Mouse (Mus musculus) CD4-positive helper T cell, adult 2 months (primary cell): ENCODE results near the gene Ccdc187.

Source experiments
- DNase-seq: peaks from one replicate; pipeline ENCODE4 v3.0.0-alpha.2; 2012; ENCODE audit warnings: low read depth, missing footprints, low spot score

Gene Ccdc187

DNA sequence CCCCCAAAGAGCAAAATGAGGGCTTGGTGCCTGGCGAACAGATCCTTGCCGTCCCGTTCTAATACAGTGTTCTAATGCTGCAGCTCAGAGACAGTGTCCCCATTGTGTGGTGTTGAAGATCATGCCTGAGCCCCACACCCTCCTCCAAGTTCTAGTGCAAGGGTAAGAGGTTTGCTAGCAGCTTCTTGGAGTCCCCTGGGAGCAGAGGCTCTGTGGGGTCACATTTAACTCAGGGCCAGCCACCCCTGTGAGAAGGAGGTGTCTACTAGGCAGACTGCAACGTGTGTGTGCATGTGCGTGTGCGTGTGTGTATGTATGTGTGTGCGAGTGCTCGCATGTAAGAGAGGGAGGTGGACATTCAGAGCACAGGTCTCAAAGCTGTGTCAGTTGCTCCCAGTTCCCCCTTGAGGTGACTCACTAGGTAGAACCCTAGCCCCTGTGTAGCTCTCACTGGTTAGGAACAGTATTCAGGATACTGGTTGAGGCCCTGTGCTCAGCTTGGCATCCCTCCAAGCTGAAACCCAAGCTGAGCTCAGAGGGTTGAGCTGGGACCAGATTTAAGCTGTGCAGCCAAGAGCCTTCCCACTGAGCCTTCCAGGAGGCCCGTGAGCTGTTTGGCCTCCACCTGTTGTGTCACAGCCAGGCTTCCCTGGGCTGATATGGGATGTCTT lies 22.4 kb upstream of the Ccdc187 start:
- no peak for DNase-seq

DNA sequence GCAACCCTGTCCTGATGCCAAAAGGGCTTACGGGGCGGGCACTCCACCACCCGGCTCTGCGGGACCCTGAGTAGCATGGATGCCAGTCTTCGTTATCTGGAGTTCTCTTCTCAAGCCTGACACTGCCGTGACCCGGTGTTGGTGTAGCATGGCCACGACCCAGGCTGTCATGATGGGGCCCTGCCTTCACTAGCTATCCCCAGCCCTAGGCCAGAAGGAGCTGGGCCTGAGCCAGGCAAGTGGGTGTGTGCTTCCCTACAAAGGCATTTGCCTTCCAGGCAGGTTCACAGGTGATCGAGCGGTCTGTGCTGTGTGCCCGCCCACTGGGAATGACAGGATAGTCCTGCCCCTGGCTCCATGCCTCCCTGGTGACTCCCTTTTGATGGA lies 21.6 kb upstream of the Ccdc187 start:
- no peak for DNase-seq

DNA sequence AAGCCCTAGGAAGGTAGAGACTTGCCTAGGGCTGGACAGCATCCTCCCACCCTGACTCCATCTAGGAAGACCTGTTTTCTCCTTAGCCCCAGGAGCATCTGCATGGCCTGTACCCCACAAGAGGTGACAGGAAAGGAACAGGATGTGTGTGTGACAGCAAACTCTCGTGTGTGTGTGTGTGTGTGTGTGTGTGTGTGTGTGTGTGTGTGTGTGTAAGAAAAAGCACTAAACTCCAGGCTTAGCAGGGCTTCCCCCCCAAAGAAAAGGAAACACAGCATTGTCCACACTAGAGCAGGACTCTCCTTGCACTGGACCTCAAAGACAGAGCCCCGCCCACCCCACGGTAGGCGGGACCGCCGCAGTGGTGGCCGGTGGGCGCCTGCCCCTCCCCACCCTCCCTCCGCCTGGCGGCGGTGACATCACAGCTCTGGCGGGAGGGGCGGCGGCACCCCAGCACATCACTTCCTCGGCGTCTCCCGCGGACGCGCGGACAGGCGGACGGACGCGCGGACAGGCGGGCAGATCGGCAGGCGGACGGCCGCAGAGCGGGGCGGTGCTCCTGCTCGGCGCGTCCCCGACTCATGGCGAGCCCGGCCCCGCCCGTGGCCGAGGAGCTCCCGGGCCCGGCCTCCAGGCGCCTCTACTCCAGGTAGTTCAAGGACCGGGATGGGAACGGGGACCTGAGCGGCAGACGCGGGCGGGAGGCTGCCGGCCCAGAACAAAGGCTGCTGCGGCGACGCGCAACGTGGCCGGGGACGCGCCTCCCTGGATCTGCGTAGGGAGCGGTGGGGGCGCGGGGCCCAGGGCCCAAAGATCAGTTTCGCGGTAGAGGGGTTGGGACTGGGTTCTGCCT lies 20.9 kb upstream of the Ccdc187 start, which contains the start of gene Gpsm1:
TSS of gene Gpsm1 (plus strand) at position 444 of the 853 bp plus-strand sequence.
- DNase-seq, result peak; percentile 81

DNA sequence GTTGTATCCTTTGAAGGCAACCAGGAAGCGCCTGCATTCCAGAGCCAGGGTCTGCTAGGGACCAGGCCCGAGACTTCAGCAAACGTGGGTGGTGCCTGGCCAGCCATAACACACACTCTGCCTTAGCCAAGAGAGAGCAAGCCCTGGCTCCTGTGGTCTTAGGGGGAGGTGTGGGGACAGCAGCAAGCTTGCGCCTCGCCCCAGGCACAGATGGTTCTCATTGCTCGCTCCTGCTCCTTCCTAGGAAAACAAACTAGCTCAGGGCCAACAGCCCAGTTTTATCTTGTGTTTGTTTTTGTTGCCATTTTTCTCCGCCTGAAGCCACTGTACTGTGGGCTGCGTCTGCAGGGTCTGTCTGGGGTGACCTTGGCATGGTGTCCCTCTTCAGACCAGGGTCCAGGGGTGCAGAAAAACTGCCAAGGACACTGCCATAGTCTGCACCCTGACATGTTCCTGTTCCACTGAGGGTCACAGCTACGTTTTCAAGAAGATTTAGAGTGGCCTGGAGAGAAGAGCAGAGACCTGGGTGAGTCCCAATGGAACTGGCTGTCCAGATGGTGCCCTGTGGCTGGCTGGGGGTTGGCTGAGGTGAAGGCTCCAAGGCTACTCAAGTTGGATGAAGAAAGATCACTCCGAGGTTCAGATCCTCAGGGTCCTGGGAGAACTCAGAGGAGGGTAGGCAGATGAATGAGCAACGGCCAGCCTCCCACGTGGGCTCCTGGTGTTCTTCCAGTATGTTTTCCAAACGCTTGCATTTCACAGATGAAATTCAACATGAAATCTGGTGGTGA lies 20.1 kb upstream of the Ccdc187 start:
- DNase-seq, result no peak

DNA sequence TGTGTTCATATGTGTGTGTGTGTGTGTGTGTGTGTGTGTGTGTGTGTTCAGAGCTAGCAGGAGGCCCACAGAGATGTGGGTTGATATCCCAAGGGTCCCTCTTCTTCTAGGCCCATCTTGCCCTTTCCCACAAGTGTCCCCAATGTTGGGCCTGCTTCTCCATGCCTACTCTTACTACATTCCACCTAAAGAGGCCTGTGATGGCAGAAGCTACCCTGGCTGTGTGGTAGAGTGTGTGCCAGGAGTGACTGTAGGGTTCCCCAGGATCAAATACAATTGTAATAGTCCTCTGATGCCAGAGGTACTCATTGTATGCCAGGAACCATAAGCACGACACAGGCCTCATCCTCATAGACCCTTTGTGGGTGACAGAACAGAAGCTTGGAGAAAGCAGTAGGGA lies 19.0 kb upstream of the Ccdc187 start:
- DNase-seq, result no peak

DNA sequence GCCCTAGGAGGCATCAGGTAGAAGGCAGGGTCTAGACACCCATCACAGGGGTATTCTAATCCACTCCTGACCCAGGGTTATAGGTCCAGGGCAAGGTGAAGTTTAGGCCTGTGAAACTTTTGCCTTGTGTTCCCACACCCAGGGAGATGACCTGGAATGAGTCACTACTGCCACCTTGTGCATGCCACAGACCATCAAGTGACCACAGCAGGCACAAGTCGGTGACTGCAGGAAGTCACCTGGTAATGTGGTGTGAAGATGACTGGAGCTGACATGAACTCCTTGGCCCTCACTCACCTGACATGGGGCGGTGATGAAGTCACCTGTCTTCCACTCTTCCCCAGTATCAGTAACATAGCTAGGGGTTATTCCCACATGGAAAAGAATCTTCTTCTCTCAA lies 18.5 kb upstream of the Ccdc187 start:
- peak; percentile 58 for DNase-seq

DNA sequence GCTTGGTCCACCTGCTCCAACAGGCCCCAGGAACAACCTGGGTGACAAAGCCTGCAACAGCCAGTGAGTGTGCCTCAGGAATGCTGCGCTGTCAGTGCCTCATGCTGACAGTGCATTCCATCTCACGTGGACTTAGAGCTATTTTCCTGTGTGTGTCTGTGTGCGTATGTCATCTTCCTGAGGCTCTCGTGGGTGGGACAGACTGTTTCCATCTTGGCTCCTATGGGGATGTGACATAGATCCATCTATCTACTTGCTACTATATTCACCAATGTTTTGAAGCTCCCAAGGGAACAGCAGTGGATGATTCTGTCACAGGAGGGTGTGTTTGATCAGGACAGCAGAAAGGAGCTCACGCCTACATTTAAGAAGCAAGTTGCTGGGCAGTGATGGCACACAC lies 17.6 kb upstream of the Ccdc187 start:
- DNase-seq, result no peak

DNA sequence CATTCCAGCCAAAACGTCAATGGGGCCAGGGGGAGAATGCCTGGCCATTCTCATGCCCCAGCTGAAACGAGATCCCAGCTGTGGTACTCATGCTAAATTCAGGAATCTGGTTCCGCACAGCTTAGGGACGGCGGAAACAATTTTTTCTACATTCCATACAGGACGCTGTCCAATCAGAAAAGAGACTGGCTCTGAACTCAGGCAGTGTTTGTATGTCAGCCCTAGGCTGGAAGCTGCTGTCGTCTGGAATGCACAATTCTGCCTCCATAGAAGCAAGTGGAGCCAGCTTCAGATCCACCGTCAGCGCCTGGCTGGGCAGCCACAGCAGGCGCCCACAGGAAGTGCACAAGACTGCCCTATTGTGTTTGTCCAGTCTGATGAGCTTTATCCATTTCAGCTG lies 15.4 kb upstream of the Ccdc187 start:
- no peak for DNase-seq

DNA sequence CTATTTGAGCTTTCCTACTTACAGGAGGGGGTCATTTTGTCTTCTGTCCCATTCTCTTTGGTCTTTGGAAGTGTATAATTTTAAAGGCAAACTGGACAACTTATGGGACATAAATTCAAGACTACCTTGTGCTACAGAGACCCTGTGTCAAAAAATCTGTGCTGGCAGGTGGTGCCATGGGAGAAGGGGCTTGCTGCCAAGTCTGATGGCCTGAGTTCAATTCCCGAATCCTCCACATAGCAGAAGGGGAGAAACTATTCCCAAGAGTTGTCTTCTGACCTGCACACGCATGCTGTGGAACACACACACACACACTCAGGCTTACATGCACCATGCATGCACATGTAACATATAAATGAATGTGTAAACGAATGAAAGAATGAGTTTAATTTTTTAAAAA lies 12.3 kb upstream of the Ccdc187 start:
- no peak for DNase-seq

DNA sequence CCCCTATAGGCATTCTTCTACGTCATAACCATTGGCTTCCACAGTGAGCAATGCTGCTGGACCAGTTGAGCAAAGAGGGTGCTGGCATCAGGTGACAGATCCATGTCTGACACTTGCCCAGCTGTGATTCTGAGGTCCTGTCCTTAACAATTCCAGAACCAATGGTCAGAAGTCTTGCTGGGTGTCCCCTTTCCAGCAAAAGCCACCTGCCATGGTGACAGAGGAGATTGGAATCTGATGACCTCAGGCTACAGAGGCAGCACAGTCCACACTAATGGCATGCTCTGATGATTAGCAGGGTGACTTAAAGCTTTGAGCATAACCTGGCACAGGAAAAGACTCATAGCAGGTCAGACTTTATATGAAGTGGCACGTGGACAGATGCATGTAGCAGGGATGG lies 11.2 kb upstream of the Ccdc187 start:
- DNase-seq, result no peak

DNA sequence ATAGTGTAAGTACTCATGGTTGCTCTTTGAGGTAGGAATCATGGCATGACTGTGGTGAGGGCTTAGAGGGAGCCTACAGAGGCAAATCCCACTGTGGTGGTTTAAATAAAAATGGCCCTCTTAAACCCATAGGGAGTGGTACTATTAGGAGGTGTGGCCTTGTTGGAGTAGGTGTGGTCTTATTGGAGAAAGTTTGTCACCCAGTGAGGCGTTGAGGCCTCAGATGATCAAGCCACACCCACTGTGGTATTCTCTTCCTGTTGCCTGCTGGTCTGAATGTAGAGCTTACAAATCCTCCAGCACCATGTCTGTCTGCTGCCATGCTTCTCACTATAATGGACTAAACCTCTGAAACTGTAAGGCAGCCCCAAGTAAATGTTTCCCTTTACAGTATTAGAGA lies 10.4 kb upstream of the Ccdc187 start:
- DNase-seq, result no peak

DNA sequence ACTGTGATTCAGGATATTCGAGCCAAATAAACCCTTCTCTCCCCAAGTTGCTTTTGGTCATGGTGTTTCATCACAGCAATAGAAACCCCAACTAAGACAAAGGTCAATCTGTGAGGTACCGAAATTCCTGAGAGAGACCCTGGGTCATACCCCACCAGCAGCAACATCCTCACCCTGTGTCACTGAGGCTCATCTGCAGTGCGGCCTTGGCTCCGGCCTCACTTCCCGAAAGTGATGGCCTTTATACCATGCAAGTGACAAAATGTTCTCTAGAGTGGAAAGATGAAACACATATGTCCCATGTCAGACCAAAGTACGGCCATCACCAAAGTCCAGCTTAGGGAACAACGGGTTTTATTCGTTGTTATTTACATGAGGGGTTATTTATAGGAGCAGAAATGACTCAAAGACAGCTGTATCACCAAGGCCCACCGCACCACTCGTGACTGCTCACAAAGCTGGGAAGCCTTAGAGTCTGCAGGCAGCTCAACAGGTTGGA lies 7.7 kb upstream of the Ccdc187 start:
- no peak for DNase-seq

DNA sequence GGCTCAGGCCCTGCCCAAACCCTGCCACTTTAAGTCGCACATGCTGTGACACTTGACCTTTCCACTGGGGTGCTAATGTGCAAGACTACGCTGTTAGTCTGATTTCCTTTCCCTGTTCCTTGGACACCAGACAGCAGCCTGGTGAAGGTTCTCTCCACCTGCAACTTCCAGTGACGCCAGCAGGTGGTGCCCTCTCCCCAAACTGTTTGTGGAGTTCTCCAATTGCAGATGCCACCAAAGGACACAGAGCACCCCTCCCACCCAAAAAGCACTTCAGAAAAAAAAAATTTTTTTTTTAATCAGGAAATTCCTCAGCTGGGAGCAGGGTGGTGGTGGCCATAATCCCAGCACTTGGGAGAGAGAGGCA lies 6.4 kb upstream of the Ccdc187 start:
- peak; percentile 70 for DNase-seq

DNA sequence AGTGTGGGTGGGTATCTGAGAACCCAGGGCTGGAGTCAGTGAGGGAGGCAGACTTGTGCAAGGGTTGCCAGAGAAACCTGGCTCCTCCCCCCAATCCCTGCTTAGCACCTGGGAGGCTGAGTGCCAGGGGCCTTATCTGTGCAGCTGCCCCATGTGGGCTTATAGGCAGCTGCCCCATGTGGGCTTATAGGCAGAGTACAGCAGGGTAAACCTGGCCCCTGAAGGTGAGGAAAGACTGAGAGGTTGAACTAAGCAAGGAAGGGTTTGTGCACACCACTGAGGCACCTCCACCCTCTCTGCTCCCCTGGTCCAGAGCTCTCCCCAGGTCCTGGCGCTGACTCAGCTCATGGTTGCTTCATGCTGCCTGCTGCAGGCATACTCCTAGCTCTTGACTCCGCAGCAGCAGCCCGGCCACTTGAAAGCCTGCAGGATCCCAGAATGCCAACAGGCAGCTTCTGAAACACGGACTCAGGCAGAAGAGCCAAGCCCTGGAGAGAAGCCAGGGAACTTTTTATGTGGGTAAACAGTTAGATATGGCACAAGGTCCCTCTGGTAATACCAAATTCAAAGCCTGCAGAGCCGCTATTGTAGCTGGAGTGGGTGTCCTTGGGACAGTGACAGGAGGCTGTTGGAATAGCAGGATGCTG lies 5.9 kb upstream of the Ccdc187 start:
- DNase-seq, result no peak

DNA sequence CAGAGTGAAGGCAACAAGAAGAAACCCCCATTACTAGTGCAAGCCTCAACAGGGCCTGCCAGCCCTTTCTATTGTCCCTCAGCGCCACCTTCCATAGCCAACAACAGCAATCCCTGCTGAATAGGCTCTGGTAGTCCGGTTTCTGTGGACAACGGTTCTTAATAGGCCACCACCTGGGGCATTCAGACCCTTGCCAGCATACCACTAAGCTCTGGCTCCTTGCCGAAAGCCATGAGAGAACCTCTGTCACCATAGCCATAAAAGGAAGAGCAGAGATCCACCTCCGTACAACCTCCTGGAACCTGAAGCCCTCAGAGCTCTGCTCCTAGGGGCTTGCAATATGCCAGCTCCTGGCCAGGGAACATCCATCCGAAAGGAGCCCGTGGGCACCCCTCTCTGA lies 5.0 kb upstream of the Ccdc187 start:
- no peak for DNase-seq

DNA sequence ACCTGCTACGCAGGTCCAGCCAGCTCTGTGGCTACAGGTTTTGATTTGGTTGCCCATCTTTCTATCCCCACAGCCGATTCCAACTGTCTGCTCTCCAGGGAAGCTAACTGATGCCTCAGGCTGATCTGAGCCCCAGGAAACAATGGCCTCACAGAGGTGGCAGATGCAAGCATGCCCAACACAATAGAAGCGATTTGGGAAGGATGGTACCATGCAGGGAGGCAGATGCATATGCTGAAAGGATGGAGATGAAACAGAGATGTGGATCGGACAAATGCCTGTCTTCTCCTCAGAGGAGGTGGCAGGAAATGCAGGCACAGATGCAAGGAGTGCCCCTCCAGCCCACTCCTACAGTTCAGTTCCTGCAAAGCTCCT lies 4.5 kb upstream of the Ccdc187 start:
- DNase-seq, result no peak

DNA sequence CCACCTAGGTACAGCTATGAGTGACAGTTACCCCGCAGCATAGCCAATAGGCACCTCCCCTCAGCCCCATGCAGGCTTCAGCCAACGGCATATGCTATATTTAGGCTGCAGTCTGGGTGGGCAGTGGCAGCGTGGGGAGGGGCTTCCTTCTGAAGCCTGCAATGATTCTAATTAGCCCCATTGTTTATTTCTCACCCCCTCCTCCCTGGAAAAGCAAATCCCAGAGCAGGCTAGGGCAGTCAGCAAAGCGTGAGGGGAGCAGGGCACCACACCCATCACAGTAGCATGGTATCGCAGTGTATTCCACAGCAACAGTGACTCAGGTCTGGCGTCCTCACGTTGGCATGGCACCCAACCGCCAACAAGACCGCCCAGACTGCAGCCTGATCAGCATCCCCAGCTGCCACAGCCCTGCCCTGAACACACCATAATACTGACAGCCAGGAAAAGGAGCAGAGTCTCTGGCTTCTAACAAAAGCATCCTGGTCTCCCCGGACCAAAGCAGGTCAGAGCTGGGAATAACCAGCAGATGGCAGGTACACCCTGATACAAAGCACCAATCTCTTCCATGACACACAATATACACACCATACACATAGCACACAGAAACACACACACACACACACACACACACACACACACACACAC lies 4.0 kb upstream of the Ccdc187 start:
- no peak for DNase-seq

DNA sequence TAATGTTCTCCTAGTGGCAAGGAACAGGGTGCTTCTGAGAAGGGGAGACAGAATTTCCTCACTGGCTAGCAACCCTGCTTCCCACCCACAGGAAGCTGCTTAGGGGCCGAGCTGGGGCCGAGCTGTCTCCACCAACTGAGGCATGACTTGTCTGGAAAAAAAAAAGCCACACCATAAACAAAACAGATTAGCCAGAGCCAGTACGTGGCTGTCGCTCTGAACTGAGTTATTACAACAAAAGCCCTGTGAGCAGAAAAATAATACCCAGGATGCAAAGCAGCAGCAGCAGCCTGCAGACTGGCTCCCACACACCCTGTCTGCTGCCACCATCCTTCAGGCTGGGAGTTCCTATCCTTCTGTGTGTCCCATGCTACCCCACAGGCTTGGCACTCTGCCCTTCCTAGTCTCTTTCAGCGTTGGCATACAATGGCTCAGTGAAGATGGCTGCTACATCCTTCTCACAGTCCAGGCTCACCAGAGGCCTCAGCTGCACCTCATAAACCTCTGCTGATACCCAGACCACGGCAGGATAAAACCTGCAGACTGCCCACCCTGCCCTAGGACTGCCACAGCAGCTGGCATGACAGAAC lies 2.3 kb upstream of the Ccdc187 start:
- no peak for DNase-seq

DNA sequence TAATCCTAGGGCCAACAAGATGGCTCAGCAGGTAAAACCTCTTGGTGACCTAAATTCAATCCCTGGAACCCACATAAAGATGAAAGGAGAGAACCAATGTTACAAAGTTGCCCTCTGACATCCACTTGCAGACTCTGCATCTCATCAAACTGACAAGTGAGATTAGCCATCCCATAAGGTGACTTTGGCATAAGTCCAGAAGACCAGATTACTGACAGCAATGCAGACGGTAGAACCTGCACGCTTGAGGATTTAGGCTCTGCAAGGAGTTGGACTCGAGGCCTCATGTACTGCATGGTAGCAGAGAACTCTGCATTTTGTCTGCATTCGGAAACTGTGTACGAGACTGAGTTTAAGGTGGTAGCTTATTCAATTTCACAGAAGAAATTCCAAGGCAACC lies 4.2 kb downstream of the Ccdc187 start:
- no peak for DNase-seq

DNA sequence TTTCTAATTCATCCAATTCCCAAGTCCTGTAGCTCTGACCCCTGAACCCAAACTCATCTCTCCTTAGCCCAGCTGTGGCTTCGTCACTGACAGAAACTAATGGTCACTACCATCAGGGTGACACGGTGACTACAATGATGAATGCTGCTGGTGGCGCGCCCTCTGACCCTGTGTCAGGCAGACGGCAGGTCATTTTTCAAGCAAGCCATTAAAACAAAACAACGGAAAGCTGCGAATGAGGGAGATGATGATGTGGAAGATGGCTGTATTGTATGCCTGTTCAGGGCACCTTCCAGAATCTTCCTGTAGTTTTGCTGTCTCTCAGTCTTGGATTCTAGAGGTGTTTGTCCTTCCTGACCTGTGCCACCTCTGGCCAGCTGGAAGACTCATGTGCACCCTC lies 8.0 kb downstream of the Ccdc187 start:
- no peak for DNase-seq

DNA sequence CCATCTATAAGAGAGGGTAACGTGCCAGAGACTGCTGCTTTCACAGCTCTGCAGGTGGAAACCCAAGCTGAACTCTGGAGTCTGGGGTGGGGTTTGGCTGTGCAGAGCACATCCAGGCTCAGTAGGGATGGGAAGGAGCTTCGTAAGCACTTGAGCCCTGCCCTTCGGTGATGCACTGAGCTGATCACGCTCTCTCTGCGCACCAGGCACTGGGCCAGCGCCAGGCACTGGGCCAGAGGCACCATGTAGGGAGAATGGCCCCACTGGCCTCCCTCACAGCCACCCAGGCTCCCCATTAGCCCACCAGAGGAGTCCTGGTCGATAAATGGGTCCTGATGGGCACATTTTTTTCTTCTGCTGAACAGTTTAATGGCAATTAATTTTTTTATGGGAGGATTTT lies 8.6 kb downstream of the Ccdc187 start:
- DNase-seq, result no peak
